Mouse (Mus musculus) testis, adult 2 months (tissue): ENCODE results near the gene Cyb5rl. TPM values are rescaled to one million over a fixed set of nuclear protein-coding genes. Genes with fewer than 3 reads are reported as not detected.

Source experiments
- H3K27ac ChIP-seq: fragments of 200-500 bp; 2 replicates; pipeline ENCODE4 v1.5.1; 2012; ENCODE audit warnings: low read depth, low read length; ENCODE audit not compliant: control insufficient read depth, insufficient read depth
- H3K27me3 ChIP-seq: fragments of 200-500 bp; 2 replicates; pipeline ENCODE4 v1.6.1; 2012; ENCODE audit warnings: mild to moderate bottlenecking, low read length, moderate library complexity; ENCODE audit not compliant: control insufficient read depth, insufficient read depth
- H3K36me3 ChIP-seq: fragments of 200-500 bp; 2 replicates; pipeline ENCODE4 v1.6.1; 2012; ENCODE audit warnings: mild to moderate bottlenecking, low read length; ENCODE audit not compliant: control insufficient read depth, insufficient read depth
- H3K4me1 ChIP-seq: fragments of 200-500 bp; 2 replicates; pipeline ENCODE4 v1.6.1; 2012; ENCODE audit warnings: low read length; ENCODE audit not compliant: control insufficient read depth, insufficient read depth
- H3K4me3 ChIP-seq: fragments of 200-500 bp; 2 replicates; pipeline ENCODE4 v1.5.1; 2012; ENCODE audit warnings: low read depth, mild to moderate bottlenecking, low read length, moderate library complexity, mixed read lengths; ENCODE audit not compliant: control insufficient read depth
- CTCF ChIP-seq: fragments of 200-500 bp; IDR thresholded peaks from 2 replicates; pipeline ENCODE4 v1.5.1; 2012; ENCODE audit warnings: low read depth, mild to moderate bottlenecking, inconsistent platforms, low read length, moderate library complexity; ENCODE audit not compliant: control insufficient read depth, insufficient read depth, insufficient replicate concordance
- POLR2A ChIP-seq: fragments of 200-500 bp; IDR thresholded peaks from 2 replicates; pipeline ENCODE4 v1.6.1; 2012; ENCODE audit warnings: low read depth, mild to moderate bottlenecking, inconsistent platforms, low read length, moderate library complexity; ENCODE audit not compliant: control insufficient read depth
- polyA plus RNA-seq: library from polyadenylated mRNA; depleted of rRNA; stranded (reverse); fragments of >200 nt; gene quantifications from 2 replicates; pipeline ENCODE4 v1.2.3, GENCODE M21; 2012; rRNA removed

Gene Cyb5rl
- polyA plus RNA-seq = 5.7 and 7.2 TPM in 2 replicates

- H3K4me3 ChIP-seq = peak within 1 kb of the TSS; percentile 99
- H3K27ac ChIP-seq = peak within 1 kb of the TSS; percentile 51
- H3K36me3 ChIP-seq = peaks cover 1% of the 10 kb centered on the region; the same call in 1 of the 2 replicates
- TF ChIP-seq CTCF (no peak), POLR2A (peak; percentile 91)
- no peaks in the 10 kb centered on the region for H3K27me3 ChIP-seq
- H3K4me1 ChIP-seq = peaks cover 8% of the 10 kb centered on the region
Observed at GRCm38 (mm10) chr4:107066252-107067124, at the start of gene Cyb5rl, which contains the start of gene Mrpl37. Cyb5rl (plus strand) TSS chr4:107066988. Mrpl37 (minus strand) TSS chr4:107066868.

- Histone ChIP-seq H3K36me3 (no peaks in the 10 kb centered on the region), H3K27ac (no peak overlapping the region), H3K27me3 (no peaks in the 10 kb centered on the region), H3K4me3 (no peak overlapping the region), H3K4me1 (no peaks in the 10 kb centered on the region; the same call in 1 of the 2 replicates)
- TF ChIP-seq POLR2A = no peak
- no peak for TF ChIP-seq CTCF
Observed at GRCm38 (mm10) chr4:107017257-107017656, 49.5 kb upstream of the Cyb5rl start.

DNA sequence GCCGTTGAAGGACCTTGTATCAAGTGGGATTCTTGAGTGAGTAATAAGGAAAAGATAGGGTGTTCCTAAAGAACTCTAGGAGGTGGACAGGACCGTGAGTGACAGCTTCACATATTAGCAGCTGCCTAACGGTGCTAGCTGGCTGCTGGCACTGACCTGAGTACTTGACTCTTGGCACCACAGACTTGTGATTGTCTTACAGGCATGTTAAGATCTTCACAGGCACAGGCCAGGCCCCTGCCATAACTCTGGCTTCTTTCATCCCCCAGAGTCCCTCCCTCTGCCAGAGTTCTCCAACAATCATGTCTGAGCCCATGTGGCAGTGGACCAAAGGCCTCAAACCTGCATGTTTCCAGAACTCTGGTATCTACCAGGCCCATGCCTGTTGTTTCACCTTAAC lies 48.3 kb upstream of the Cyb5rl start:
- Histone ChIP-seq H3K4me1 (no peaks in the 10 kb centered on the region; the same call in 1 of the 2 replicates), H3K27ac (no peak overlapping the region)

DNA sequence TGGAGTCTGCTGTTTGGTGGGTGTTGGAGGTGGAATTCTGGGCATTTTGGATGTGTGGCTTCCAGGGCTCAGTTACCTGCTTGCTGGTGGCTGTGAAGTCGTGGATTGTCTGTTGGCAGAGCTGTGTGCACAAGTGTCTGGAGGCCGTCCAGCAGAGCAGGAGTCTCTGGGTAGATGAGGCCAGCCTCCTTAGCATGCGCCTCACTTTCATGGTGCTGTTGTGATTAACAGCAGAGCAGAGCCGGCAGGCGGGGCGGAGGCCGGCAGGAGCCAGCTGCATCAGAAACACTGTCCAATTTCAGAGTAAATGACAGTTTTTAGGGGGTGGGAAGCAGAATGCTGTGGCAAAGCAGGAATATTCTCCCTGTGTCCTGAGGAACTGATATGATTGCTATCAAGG lies 47.8 kb upstream of the Cyb5rl start:
- Histone ChIP-seq H3K27me3 (no peaks in the 10 kb centered on the region), H3K27ac (no peak overlapping the region), H3K36me3 (no peaks in the 10 kb centered on the region), H3K4me1 (no peaks in the 10 kb centered on the region; the same call in 1 of the 2 replicates), H3K4me3 (no peak overlapping the region)
- TF ChIP-seq POLR2A = no peak
- no peak for TF ChIP-seq CTCF

More for the DNA sequence above, 48.3 kb upstream of the Cyb5rl start:
- no peak for TF ChIP-seq POLR2A
- TF ChIP-seq CTCF = no peak
- H3K36me3 ChIP-seq = no peaks in the 10 kb centered on the region
- H3K4me3 ChIP-seq = no peak overlapping the region
- no peaks in the 10 kb centered on the region for H3K27me3 ChIP-seq

- no peak overlapping the region for H3K4me3 ChIP-seq
- no peak overlapping the region for H3K27ac ChIP-seq
- no peaks in the 10 kb centered on the region for H3K27me3 ChIP-seq
- TF ChIP-seq CTCF (no peak), POLR2A (no peak)
- no peaks in the 10 kb centered on the region; the same call in 1 of the 2 replicates for H3K4me1 ChIP-seq
- no peaks in the 10 kb centered on the region for H3K36me3 ChIP-seq
Observed at GRCm38 (mm10) chr4:107020287-107021000, 46.3 kb upstream of the Cyb5rl start.

DNA sequence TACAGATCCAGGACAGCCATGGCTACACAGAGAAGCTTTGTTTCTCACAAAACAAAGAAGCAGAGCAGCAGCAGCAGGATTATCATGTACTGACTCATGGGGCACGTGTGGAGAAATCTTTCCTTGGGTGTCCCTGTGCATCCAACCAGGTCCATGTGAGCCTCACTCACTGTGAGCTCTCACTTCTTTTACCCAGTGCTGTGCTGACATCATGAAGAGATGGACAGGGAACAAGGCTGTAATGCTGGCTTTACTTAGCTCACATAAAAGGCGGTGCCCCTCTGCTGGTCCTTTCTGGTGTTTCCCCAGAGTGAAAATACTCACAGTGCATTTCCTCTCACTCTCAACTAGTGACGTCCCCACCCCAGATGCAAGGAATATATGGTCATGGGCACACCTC lies 45.3 kb upstream of the Cyb5rl start:
- Histone ChIP-seq H3K4me1 (no peaks in the 10 kb centered on the region; the same call in 1 of the 2 replicates), H3K4me3 (no peak overlapping the region), H3K27me3 (no peaks in the 10 kb centered on the region), H3K36me3 (no peaks in the 10 kb centered on the region), H3K27ac (no peak overlapping the region)
- TF ChIP-seq CTCF = no peak
- no peak for TF ChIP-seq POLR2A

DNA sequence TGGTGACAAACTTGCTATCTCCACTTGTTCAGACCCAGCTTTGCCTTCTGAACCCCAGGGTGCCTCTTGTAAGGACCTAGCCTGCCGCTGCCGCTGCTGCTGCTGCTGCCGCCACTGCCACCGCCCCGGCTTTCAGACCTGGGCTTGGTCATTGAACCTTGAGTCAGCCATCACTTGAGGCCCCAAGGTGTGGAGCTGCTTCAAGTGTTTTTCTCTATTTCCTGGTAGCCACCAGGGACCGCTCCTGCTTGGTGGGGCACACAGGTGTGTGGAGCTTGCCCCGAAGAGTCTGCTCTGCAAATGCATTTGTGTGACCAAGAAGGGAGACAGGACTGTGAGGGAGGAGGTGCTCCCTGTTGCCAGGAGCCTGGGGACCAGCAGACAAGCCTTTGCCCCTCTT lies 41.9 kb upstream of the Cyb5rl start:
- no peak overlapping the region for H3K4me3 ChIP-seq
- no peaks in the 10 kb centered on the region for H3K4me1 ChIP-seq
- no peaks in the 10 kb centered on the region for H3K27me3 ChIP-seq
- H3K36me3 ChIP-seq = no peaks in the 10 kb centered on the region
- TF ChIP-seq CTCF = no peak
- TF ChIP-seq POLR2A = no peak
- H3K27ac ChIP-seq = no peak overlapping the region
